Mouse (Mus musculus) retina, postnatal 7 days (tissue): ENCODE results near the gene Ints2.
"Not testable (repeated sequence)": the region's sequence is repeated elsewhere in the genome, so short reads cannot be mapped to it uniquely, and the experiment has no call there.

ENCODE experiments used
- DNase-seq: peaks from one replicate; pipeline ENCODE4 v3.0.0-alpha.2; 2012; ENCODE audit warnings: low read depth, low spot score

Gene Ints2

DNA sequence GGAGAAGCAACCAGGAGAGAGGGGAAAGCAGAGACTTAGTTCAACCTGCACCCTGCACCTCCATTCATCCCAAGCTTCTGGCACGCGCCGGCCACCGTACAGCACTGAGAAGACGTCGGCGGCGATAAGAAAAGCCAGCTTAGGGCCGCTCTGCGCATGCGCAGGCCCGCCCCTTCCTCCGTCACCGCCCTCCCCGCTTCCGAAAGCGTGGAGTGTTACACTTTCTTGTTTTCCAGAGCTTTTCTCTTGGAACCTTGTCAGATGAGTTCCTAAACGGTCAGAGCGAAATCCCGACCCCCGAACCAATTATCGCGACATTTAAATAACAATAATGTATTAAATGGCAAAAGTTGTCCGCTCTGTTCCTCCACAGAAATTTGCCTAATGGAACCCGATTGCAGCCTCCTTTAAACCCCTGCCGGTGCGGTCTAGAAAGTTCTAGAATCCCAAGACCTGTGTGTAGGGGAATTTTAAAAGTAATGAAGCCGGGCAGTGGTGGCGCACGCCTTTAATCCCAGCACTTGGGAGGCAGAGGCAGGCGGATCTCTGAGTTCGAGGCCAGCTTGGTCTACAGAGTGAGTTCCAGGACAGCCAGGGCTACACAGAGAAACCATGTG, at the start of gene Ints2:
TSS of gene Ints2 (minus strand) at position 116 of the 617 bp plus-strand sequence.
- DNase-seq = peak; percentile 87

DNA sequence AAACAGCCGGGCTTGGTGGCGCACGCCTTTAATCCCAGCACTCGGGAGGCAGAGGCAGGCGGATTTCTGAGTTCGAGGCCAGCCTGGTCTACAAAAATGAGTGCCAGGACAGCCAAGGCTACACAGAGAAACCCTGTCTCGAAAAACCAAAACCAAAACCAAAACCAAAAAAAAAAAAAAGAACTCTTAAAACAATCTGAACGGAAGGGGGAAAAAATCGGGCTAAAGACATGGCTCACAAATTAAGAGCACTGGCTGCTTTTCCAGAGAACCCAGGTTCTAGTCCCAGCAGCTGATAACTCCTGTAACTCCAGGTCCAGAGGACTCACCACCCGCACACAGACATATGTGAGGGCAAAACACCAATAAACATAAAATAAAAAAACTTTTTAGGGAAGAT, 34.8 kb upstream of the Ints2 start:
- DNase-seq = not testable (repeated sequence)

DNA sequence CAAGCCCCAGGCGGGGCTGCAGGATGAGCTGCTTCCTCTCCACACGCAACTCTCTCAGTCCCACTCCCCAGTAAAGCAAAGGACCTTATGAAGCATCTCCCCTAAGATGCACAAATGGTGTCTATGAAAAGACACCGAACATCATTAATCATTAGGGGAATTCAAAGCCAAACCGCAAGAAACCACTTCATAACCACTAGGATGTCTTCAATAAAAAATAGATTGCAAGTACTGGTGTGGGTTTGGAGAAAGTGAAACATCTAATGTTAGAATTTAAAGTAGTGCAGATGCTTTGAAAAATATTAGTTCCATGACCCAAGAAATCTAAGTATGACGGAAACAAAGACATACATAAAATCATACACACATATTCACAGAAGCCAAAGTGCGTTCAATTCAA, 34.3 kb upstream of the Ints2 start:
- no peak for DNase-seq

- no peak for DNase-seq
Observed at GRCm38 (mm10) chr11:86285729-86286128, 28.4 kb upstream of the Ints2 start.

DNA sequence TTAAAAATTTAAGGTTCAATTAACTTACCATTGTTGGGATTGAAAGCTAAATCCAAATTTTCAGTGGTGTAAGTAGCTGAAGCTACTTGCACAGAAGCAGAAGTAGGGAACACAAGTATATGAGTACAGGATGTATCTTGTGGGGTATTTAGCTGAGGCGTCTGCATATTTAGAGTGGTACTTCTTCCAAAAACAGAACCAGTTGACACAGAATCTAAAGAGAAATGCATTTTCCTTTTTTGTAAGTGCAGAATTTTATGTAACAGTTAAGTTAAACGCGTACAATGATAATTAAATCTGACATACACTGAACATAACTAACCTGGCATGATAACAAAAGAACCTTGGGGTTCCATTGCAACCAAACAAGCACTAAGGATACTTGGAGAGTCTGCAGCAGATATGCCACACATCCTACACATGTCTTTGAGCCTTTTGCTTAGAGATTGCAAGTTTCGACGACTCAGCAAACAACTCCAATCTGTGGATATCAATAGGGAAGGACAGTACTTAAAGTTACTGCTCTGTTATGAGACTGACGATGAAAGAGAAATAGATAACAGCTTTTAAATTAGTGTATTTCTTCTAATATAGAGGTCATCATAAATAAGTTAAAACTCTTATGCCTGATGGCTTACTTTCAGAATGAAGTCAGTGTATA, 21.2 kb upstream of the Ints2 start:
- DNase-seq = no peak

DNA sequence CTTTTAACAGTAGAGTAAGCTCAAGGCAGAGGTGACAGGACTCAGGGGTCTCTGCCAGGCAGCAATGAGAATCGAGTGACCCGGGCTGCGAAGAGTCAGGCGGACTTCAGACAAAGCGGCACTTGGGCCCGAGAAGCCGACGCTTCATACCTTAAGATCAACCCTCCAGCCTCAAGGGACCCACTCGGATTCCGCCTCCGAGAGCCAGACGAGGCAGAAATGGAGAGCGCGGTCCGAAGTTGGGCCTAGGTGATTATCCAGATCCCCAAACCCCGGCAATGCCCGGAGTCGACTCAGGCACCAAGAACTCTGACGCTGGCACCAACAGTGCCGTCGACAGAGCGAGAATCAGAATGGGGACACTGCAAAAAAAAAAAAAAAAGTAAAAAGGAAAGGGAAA, 321 bp downstream of the Ints2 start:
- no peak for DNase-seq

- no peak for DNase-seq
Observed at GRCm38 (mm10) chr11:86253342-86253741, 4.0 kb downstream of the Ints2 start.

DNA sequence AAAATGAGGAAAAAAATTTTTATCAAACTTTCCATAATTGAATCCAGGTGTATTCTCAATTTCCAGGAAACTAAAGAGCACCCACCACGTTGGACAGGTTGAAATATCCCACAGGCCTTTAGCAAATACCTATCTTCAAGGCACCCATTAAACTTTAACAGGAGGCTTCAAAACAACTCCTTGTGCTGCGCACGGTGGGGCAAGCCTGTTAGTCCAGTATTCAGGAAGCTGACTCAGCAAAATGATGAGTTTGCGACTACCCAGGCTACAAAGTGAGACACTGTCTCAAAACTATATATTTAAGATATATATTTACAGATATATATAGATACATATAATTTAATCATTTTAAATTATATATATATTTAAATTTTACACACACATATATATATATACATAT, 24.9 kb downstream of the Ints2 start:
- DNase-seq = no peak

- no peak for DNase-seq
Observed at GRCm38 (mm10) chr11:86231781-86232350, 25.5 kb downstream of the Ints2 start.

- DNase-seq = no peak
Observed at GRCm38 (mm10) chr11:86226646-86227180, 30.7 kb downstream of the Ints2 start.

DNA sequence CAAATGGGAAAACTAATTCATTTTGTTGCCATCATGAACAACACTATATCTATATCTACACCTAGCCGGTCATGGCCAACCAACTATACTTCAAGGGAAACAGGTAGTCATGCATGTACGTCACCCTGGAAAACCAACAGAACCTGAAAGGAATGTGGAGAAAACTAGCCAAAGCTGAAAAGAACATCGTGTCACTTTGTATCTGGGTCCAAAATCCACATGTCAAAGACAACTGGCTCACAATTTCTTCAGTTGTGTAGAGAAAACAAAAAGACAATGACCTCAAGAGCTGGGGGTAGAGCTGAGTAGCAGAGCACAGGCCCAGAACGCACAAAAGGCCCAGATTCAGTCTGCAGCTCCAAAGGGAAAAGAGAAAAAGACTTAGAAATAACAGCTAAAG, 31.6 kb downstream of the Ints2 start:
- DNase-seq = no peak

GRCm38 (mm10) chr11:86211803-86212202, 45.6 kb downstream of the Ints2 start:
- no peak for DNase-seq

DNA sequence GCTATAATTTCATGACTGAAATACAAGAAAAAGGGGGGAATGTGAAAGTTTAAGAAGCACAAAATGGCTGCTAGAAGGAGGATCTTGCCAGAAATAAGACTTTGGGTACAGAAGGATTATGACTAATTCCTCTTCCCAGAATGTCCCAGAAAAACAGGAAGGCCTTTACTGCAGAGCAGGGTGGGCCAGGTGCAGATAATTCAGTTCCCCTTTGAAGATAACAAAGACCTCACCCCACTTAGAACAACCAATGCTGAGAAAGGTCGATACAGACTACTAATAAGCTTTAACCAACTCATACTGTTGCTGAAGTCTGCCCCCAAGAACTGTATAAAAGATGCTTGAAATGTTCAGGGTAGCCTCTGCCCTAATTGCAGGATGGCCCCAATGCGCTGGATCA, 48.3 kb downstream of the Ints2 start:
- DNase-seq = no peak

- no peak for DNase-seq
Observed at GRCm38 (mm10) chr11:86205876-86206275, 51.5 kb downstream of the Ints2 start.

DNA sequence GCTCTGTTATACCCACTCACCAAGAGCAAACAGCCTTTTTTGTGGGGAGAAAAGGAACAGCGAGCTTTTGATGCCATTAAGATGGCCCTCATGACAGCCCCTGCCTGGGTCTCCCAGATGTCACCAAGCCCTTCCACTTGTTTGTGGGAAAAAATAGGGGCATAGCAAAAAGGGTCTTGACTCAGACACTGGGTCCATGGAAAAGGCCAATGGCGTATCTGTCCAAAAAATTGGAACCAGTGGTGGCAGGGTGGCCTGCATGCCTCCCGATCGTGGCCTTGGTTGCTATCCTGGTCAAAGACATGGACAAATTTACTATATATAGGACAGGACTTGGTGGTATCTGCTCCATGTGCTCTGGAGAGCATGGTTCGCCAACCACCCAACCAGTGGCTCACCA, 52.3 kb downstream of the Ints2 start:
- no peak for DNase-seq

GRCm38 (mm10) chr11:86201901-86202675, 55.3 kb downstream of the Ints2 start:
- DNase-seq = no peak

DNA sequence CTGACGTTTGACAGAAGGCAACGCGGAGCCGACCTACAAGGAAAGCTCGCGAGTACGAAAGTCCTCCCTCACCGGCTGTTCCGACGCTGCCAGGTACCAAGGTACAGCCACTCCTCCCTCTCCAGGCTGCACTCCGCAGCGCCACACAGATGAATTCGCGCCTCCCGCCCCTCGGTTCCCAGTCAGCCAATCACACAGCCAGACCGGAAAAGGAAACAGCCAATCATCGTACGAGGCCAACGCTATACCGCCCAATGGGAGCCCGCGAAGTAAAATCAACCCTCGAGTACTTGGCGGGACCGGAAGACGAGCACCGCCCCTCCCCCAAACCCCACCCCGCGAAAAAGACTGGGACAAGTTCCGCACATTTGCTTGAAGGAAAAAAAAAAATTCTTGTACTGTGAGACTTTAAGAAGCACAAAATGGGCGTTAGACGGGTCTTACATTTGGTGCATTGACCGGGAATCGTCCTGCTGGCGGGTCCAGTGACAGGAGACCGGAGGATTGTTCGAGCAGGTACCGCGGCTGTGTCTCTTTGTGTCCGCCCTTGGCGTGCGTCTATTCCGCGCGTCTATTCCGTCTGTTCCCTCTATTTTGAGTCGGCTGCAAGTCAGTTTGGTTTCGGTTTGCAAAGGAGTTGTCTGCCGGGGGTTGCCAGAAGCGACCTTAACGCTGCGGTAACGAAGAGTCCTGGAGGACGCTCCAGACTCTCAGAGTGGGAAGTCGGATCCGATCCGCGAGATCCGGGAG, 56.2 kb downstream of the Ints2 start, which contains the start of gene Brip1:
TSS of gene Brip1 (minus strand) at position 157 of the 750 bp plus-strand sequence.
- peak; percentile 93 for DNase-seq

GRCm38 (mm10) chr11:86200460-86201021, 56.8 kb downstream of the Ints2 start:
- DNase-seq = peak; percentile 20

GRCm38 (mm10) chr11:86199733-86200132, 57.6 kb downstream of the Ints2 start:
- no peak for DNase-seq

DNA sequence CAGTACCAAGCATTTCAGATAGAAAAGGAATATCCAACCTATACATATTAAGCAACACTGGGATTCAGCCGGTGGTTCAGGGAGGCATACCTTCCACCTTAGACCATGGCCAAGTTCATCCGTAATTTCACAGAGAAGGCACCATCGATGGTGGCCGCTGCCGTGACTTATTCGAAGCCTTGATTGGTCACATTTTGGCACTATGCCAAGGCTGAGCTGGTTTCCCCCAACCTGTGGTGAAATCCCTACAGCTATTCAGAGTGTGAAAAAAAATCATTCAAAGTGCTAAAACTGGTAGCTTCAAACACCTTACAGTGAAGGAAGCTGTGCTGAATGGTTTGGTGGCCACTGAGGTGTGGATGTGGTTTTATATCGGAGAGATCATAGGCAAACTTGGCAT, 72.2 kb downstream of the Ints2 start:
- not testable (repeated sequence) for DNase-seq

- no peak for DNase-seq
Observed at GRCm38 (mm10) chr11:86175833-86176232, 81.5 kb downstream of the Ints2 start.
